Mouse (Mus musculus) liver, embryonic 13.5 days (tissue): Measurements from ENCODE around the gene Frk. TPM values are rescaled to one million over a fixed set of nuclear protein-coding genes. Genes with fewer than 3 reads are reported as not detected.
"Not testable (repeated sequence)": the region's sequence is repeated elsewhere in the genome, so short reads cannot be mapped to it uniquely, and the experiment has no call there.

Experiments used
- ATAC-seq: fragments of 200-750 bp; cut with Nextera tagmentation; 2 replicates; pipeline ENCODE4 v1.8.0; 2017; ENCODE audit warnings: low read depth, mild to moderate bottlenecking, moderate number of reproducible peaks, moderate library complexity
- DNase-seq: peaks from one replicate; pipeline ENCODE4 v3.0.0; 2022
- H3K27ac ChIP-seq: fragments of 300-500 bp; sonication (generic); 2 replicates; pipeline ENCODE4 v1.5.1; 2015; ENCODE audit warnings: moderate library complexity, mild to moderate bottlenecking, inconsistent platforms
- H3K27me3 ChIP-seq: fragments of 300-500 bp; sonication (generic); 2 replicates; pipeline ENCODE4 v1.6.1; 2015; ENCODE audit warnings: mild to moderate bottlenecking, inconsistent platforms
- H3K36me3 ChIP-seq: fragments of 300-500 bp; sonication (generic); 2 replicates; pipeline ENCODE4 v1.6.1; 2015; ENCODE audit warnings: mild to moderate bottlenecking, inconsistent platforms
- H3K4me1 ChIP-seq: fragments of 300-500 bp; sonication (generic); replicated peaks from 2 replicates; pipeline ENCODE4 v1.6.1; 2015; ENCODE audit warnings: inconsistent platforms
- H3K4me2 ChIP-seq: fragments of 300-500 bp; sonication (generic); 2 replicates; pipeline ENCODE4 v1.6.1; 2015; ENCODE audit warnings: inconsistent platforms, mild to moderate bottlenecking, moderate library complexity
- H3K4me3 ChIP-seq: fragments of 300-500 bp; sonication (generic); replicated peaks from 2 replicates; pipeline ENCODE4 v1.5.1; 2015; ENCODE audit warnings: mild to moderate bottlenecking, inconsistent platforms
- H3K9ac ChIP-seq: fragments of 300-500 bp; sonication (generic); 2 replicates; pipeline ENCODE4 v1.6.1; 2015; ENCODE audit warnings: mild to moderate bottlenecking, inconsistent platforms
- H3K9me3 ChIP-seq: fragments of 300-500 bp; sonication (generic); replicated peaks from 2 replicates; pipeline ENCODE4 v1.6.1; 2016; ENCODE audit warnings: inconsistent platforms
- WGBS: fragments of 180-500 bp; shearing (Covaris S2); methylation state at CpG from one replicate; pipeline ENCODE4 v1.1.7; 2015; ENCODE audit not compliant: insufficient replicate concordance; 5-methylcytosine and 5-hydroxymethylcytosine counted together
- polyA plus RNA-seq: library from polyadenylated mRNA; unstranded; fragments of >200 nt; fragmentation: Nextera tagmentation; extraction: Ambion mirVana; gene quantifications from 2 replicates; pipeline ENCODE4 v1.2.1, GENCODE M21; 2015

Frk gene
- polyA plus RNA-seq, result 1.1 and 1.3 TPM in 2 replicates

GRCm38 (mm10) chr10:34483297-34484013, at the start of gene Frk:
Gene Frk, plus strand, starts transcription at chr10:34483399.
- H3K27me3 ChIP-seq, result no peaks in the 10 kb centered on the region
- 0 out of 2 replicates have a peak within 1 kb of the TSS, but pooled peaks have one; percentile 18 for H3K9ac ChIP-seq
- H3K27ac ChIP-seq, result 0 out of 2 replicates have a peak within 1 kb of the TSS, but pooled peaks have one; percentile 45
- no peaks in the 10 kb centered on the region for H3K36me3 ChIP-seq
- no peaks in the 10 kb centered on the region for H3K4me1 ChIP-seq
- ATAC-seq (peak; percentile 65), DNase-seq (no peak)
- H3K4me2 ChIP-seq, result peak within 1 kb of the TSS; percentile 40
- H3K9me3 ChIP-seq, result no peaks in the 10 kb centered on the region
- 32% methylated on average over 11 of the region's 11 CpGs for WGBS
- H3K4me3 ChIP-seq, result peak within 1 kb of the TSS; percentile 38

GRCm38 (mm10) chr10:34434191-34434590, 49.0 kb upstream of the Frk start:
- not testable (repeated sequence) for H3K4me2 ChIP-seq, H3K27me3 ChIP-seq, H3K4me1 ChIP-seq, H3K9ac ChIP-seq, H3K9me3 ChIP-seq, DNase-seq, H3K36me3 ChIP-seq, ATAC-seq, H3K27ac ChIP-seq, H3K4me3 ChIP-seq
- 72% methylated on average over 8 of the region's 14 CpGs for WGBS

GRCm38 (mm10) chr10:34449469-34449868, 33.7 kb upstream of the Frk start:
- Histone ChIP-seq H3K4me2 (no peak overlapping the region), H3K36me3 (no peaks in the 10 kb centered on the region), H3K27me3 (no peaks in the 10 kb centered on the region), H3K4me1 (no peaks in the 10 kb centered on the region), H3K9me3 (no peaks in the 10 kb centered on the region), H3K4me3 (no peak overlapping the region), H3K27ac (no peak overlapping the region), H3K9ac (no peak overlapping the region)
- WGBS, result 43% methylated on average over 1 of the region's 1 CpGs
- DNase-seq (no peak), ATAC-seq (no peak)

GRCm38 (mm10) chr10:34461451-34461850, 21.7 kb upstream of the Frk start:
- no peaks in the 10 kb centered on the region for H3K9me3 ChIP-seq
- H3K36me3 ChIP-seq, result no peaks in the 10 kb centered on the region
- no peaks in the 10 kb centered on the region for H3K27me3 ChIP-seq
- H3K27ac ChIP-seq, result no peak overlapping the region
- no peak overlapping the region for H3K4me3 ChIP-seq
- ATAC-seq (no peak), DNase-seq (no peak)
- WGBS, result 57% methylated on average over 4 of the region's 4 CpGs
- no peak overlapping the region for H3K4me2 ChIP-seq
- no peak overlapping the region for H3K9ac ChIP-seq
- no peaks in the 10 kb centered on the region for H3K4me1 ChIP-seq

GRCm38 (mm10) chr10:34464321-34464720, 18.9 kb upstream of the Frk start:
- no peak overlapping the region for H3K27ac ChIP-seq
- no peak overlapping the region for H3K4me2 ChIP-seq
- no peaks in the 10 kb centered on the region for H3K4me1 ChIP-seq
- DNase-seq, result no peak
- H3K27me3 ChIP-seq, result no peaks in the 10 kb centered on the region
- 66% methylated on average over 4 of the region's 4 CpGs for WGBS
- H3K36me3 ChIP-seq, result no peaks in the 10 kb centered on the region
- no peak for ATAC-seq
- H3K4me3 ChIP-seq, result no peak overlapping the region
- no peak overlapping the region for H3K9ac ChIP-seq
- H3K9me3 ChIP-seq, result no peaks in the 10 kb centered on the region

GRCm38 (mm10) chr10:34469037-34469436, 14.2 kb upstream of the Frk start:
- Histone ChIP-seq H3K36me3 (no peaks in the 10 kb centered on the region), H3K4me1 (no peaks in the 10 kb centered on the region), H3K9ac (no peak overlapping the region), H3K4me2 (no peak overlapping the region), H3K4me3 (no peak overlapping the region), H3K9me3 (no peaks in the 10 kb centered on the region), H3K27me3 (no peaks in the 10 kb centered on the region), H3K27ac (no peak overlapping the region)
- DNase-seq, result no peak
- WGBS, result 14% methylated on average over 2 of the region's 2 CpGs
- no peak for ATAC-seq

- no peak for DNase-seq
- ATAC-seq, result no peak
- WGBS, result 63% methylated on average over 4 of the region's 4 CpGs
Observed at GRCm38 (mm10) chr10:34479942-34480455, 3.2 kb upstream of the Frk start.

GRCm38 (mm10) chr10:34484014-34484411, 814 bp downstream of the Frk start:
- 0 out of 2 replicates have a peak overlapping the region, but pooled peaks have one; percentile 18 for H3K9ac ChIP-seq
- DNase-seq (no peak), ATAC-seq (no peak)
- no peaks in the 10 kb centered on the region for H3K9me3 ChIP-seq
- peak overlapping the region; percentile 38 for H3K4me3 ChIP-seq
- 0 out of 2 replicates have a peak overlapping the region, but pooled peaks have one; percentile 45 for H3K27ac ChIP-seq
- H3K27me3 ChIP-seq, result no peaks in the 10 kb centered on the region
- peak overlapping the region; percentile 40 for H3K4me2 ChIP-seq
- H3K4me1 ChIP-seq, result no peaks in the 10 kb centered on the region
- 57% methylated on average over 14 of the region's 14 CpGs for WGBS
- no peaks in the 10 kb centered on the region for H3K36me3 ChIP-seq

More at GRCm38 (mm10) chr10:34479942-34480455, 3.2 kb upstream of the Frk start:
- Histone ChIP-seq H3K4me1 (no peaks in the 10 kb centered on the region), H3K27me3 (no peaks in the 10 kb centered on the region), H3K9ac (no peak overlapping the region), H3K36me3 (no peaks in the 10 kb centered on the region), H3K4me2 (no peak overlapping the region), H3K9me3 (no peaks in the 10 kb centered on the region), H3K27ac (no peak overlapping the region), H3K4me3 (no peak overlapping the region)

GRCm38 (mm10) chr10:34485079-34485478, 1.9 kb downstream of the Frk start:
- Histone ChIP-seq H3K4me1 (no peaks in the 10 kb centered on the region), H3K9ac (no peak overlapping the region), H3K27me3 (no peaks in the 10 kb centered on the region), H3K27ac (no peak overlapping the region), H3K4me2 (no peak overlapping the region), H3K36me3 (no peaks in the 10 kb centered on the region), H3K4me3 (no peak overlapping the region), H3K9me3 (no peaks in the 10 kb centered on the region)
- no peak for DNase-seq
- 57% methylated on average over 4 of the region's 4 CpGs for WGBS
- ATAC-seq, result no peak

- no peaks in the 10 kb centered on the region for H3K27me3 ChIP-seq
- no peaks in the 10 kb centered on the region for H3K4me1 ChIP-seq
- H3K9me3 ChIP-seq, result no peaks in the 10 kb centered on the region
- no peak overlapping the region for H3K4me3 ChIP-seq
- 38% methylated on average over 2 of the region's 2 CpGs for WGBS
- H3K36me3 ChIP-seq, result no peaks in the 10 kb centered on the region
- no peak overlapping the region for H3K4me2 ChIP-seq
- H3K27ac ChIP-seq, result no peak overlapping the region
- ATAC-seq (no peak), DNase-seq (no peak)
- no peak overlapping the region for H3K9ac ChIP-seq
Observed at GRCm38 (mm10) chr10:34507807-34508206, 24.6 kb downstream of the Frk start.

- H3K4me2 ChIP-seq, result no peak overlapping the region
- WGBS, result 18% methylated on average over 1 of the region's 1 CpGs
Observed at GRCm38 (mm10) chr10:34508593-34508992, 25.4 kb downstream of the Frk start.

GRCm38 (mm10) chr10:34509256-34509655, 26.1 kb downstream of the Frk start:
- Histone ChIP-seq H3K36me3 (no peaks in the 10 kb centered on the region), H3K27me3 (no peaks in the 10 kb centered on the region), H3K9me3 (no peaks in the 10 kb centered on the region), H3K27ac (no peak overlapping the region), H3K4me1 (no peaks in the 10 kb centered on the region), H3K4me3 (no peak overlapping the region), H3K4me2 (no peak overlapping the region), H3K9ac (no peak overlapping the region)
- 80% methylated on average over 2 of the region's 2 CpGs for WGBS
- ATAC-seq (no peak), DNase-seq (no peak)

More at GRCm38 (mm10) chr10:34508593-34508992, 25.4 kb downstream of the Frk start:
- no peak overlapping the region for H3K27ac ChIP-seq
- DNase-seq, result no peak
- no peaks in the 10 kb centered on the region for H3K27me3 ChIP-seq
- no peaks in the 10 kb centered on the region for H3K36me3 ChIP-seq
- no peaks in the 10 kb centered on the region for H3K4me1 ChIP-seq
- H3K9ac ChIP-seq, result no peak overlapping the region
- H3K4me3 ChIP-seq, result no peak overlapping the region
- H3K9me3 ChIP-seq, result no peaks in the 10 kb centered on the region
- no peak for ATAC-seq
